Mouse (Mus musculus): ENCODE measurements around the gene Henmt1.
A peak's percentile ranks its signal among the peaks of the same experiment; 100 is the strongest.

Henmt1 gene

GRCm38 (mm10) chr3:108939573-108939972 lies at the start of gene Henmt1:
Henmt1 (plus strand) TSS chr3:108939873.
- DNase-seq (ENCODE audit: extremely low spot score), result no peak

- no peak for DNase-seq (ENCODE audit: extremely low spot score)
Observed at GRCm38 (mm10) chr3:108889908-108890307, 49.8 kb upstream of the Henmt1 start, which contains the start of gene Fndc7. Fndc7 (minus strand) TSS chr3:108890008.

- DNase-seq (ENCODE audit: extremely low spot score), result no peak
Observed at GRCm38 (mm10) chr3:108892080-108892479, 47.6 kb upstream of the Henmt1 start.

- DNase-seq (ENCODE audit: extremely low spot score), result no peak
Observed at GRCm38 (mm10) chr3:108892914-108893313, 46.8 kb upstream of the Henmt1 start.

- DNase-seq (ENCODE audit: extremely low spot score), result no peak
Observed at GRCm38 (mm10) chr3:108898640-108899039, 41.0 kb upstream of the Henmt1 start.

- no peak for DNase-seq (ENCODE audit: extremely low spot score)
Observed at GRCm38 (mm10) chr3:108900147-108900546, 39.5 kb upstream of the Henmt1 start.

GRCm38 (mm10) chr3:108900681-108901080 lies 39.0 kb upstream of the Henmt1 start:
- no peak for DNase-seq (ENCODE audit: extremely low spot score)

- no peak for DNase-seq (ENCODE audit: extremely low spot score)
Observed at GRCm38 (mm10) chr3:108902038-108902437, 37.6 kb upstream of the Henmt1 start.

- no peak for DNase-seq (ENCODE audit: extremely low spot score)
Observed at GRCm38 (mm10) chr3:108902934-108903333, 36.7 kb upstream of the Henmt1 start.

GRCm38 (mm10) chr3:108910303-108911080 lies 29.2 kb upstream of the Henmt1 start:
- no peak for DNase-seq (ENCODE audit: extremely low spot score)

GRCm38 (mm10) chr3:108911081-108911547 lies 28.6 kb upstream of the Henmt1 start:
- DNase-seq (ENCODE audit: extremely low spot score), result peak; percentile 77

- peak; percentile 95 for DNase-seq (ENCODE audit: extremely low spot score)
Observed at GRCm38 (mm10) chr3:108911548-108912413, 27.9 kb upstream of the Henmt1 start, which contains the start of gene Prpf38b. Prpf38b (minus strand) TSS chr3:108911727.

- no peak for DNase-seq (ENCODE audit: extremely low spot score)
Observed at GRCm38 (mm10) chr3:108915999-108916398, 23.7 kb upstream of the Henmt1 start.

GRCm38 (mm10) chr3:108916857-108917256 lies 22.8 kb upstream of the Henmt1 start:
- DNase-seq (ENCODE audit: extremely low spot score), result no peak

GRCm38 (mm10) chr3:108917986-108918385 lies 21.7 kb upstream of the Henmt1 start:
- DNase-seq (ENCODE audit: extremely low spot score), result no peak

GRCm38 (mm10) chr3:108918852-108919251 lies 20.8 kb upstream of the Henmt1 start:
- no peak for DNase-seq (ENCODE audit: extremely low spot score)

GRCm38 (mm10) chr3:108920442-108921070 lies 19.1 kb upstream of the Henmt1 start:
- DNase-seq (ENCODE audit: extremely low spot score), result no peak

- no peak for DNase-seq (ENCODE audit: extremely low spot score)
Observed at GRCm38 (mm10) chr3:108921822-108922221, 17.9 kb upstream of the Henmt1 start.

GRCm38 (mm10) chr3:108925677-108926076 lies 14.0 kb upstream of the Henmt1 start:
- no peak for DNase-seq (ENCODE audit: extremely low spot score)

GRCm38 (mm10) chr3:108926308-108926707 lies 13.4 kb upstream of the Henmt1 start:
- DNase-seq (ENCODE audit: extremely low spot score), result no peak

- DNase-seq (ENCODE audit: extremely low spot score), result no peak
Observed at GRCm38 (mm10) chr3:108933557-108933956, 6.1 kb upstream of the Henmt1 start.

- no peak for DNase-seq (ENCODE audit: extremely low spot score)
Observed at GRCm38 (mm10) chr3:108938691-108939090, 982 bp upstream of the Henmt1 start.
